Mouse (Mus musculus) bone marrow macrophage, adult 2 months (primary cell): ENCODE measurements around the gene Hist1h2ba. TPM values are rescaled to one million over a fixed set of nuclear protein-coding genes. Genes with fewer than 3 reads are reported as not detected.

Source experiments
- H3K27ac ChIP-seq: 2 replicates; pipeline ENCODE4 v1.5.1; 2012; ENCODE audit warnings: low read depth, low read length; ENCODE audit not compliant: insufficient read depth
- H3K4me1 ChIP-seq: 2 replicates; pipeline ENCODE4 v1.6.1; 2012; ENCODE audit warnings: low read length; ENCODE audit not compliant: control insufficient read depth, insufficient read depth
- H3K4me3 ChIP-seq: 2 replicates; pipeline ENCODE4 v1.5.1; 2012; ENCODE audit warnings: mild to moderate bottlenecking, low read length, moderate library complexity; ENCODE audit not compliant: insufficient read depth
- CTCF ChIP-seq: IDR thresholded peaks from 2 replicates; pipeline ENCODE4 v1.5.1; 2012; ENCODE audit warnings: low read depth, mild to moderate bottlenecking, low read length, moderate library complexity
- POLR2A ChIP-seq: IDR thresholded peaks from 2 replicates; pipeline ENCODE4 v1.6.1; 2012; ENCODE audit warnings: mild to moderate bottlenecking, low read depth, low read length, borderline replicate concordance
- polyA plus RNA-seq: library from polyadenylated mRNA; stranded (reverse); fragments of >200 nt; gene quantifications from 2 replicates; pipeline ENCODE4 v1.2.4, GENCODE M21; 2012; ENCODE audit not compliant: missing spikeins, insufficient read depth, insufficient read length

Hist1h2ba gene
- not detected in 2 replicates for polyA plus RNA-seq

DNA sequence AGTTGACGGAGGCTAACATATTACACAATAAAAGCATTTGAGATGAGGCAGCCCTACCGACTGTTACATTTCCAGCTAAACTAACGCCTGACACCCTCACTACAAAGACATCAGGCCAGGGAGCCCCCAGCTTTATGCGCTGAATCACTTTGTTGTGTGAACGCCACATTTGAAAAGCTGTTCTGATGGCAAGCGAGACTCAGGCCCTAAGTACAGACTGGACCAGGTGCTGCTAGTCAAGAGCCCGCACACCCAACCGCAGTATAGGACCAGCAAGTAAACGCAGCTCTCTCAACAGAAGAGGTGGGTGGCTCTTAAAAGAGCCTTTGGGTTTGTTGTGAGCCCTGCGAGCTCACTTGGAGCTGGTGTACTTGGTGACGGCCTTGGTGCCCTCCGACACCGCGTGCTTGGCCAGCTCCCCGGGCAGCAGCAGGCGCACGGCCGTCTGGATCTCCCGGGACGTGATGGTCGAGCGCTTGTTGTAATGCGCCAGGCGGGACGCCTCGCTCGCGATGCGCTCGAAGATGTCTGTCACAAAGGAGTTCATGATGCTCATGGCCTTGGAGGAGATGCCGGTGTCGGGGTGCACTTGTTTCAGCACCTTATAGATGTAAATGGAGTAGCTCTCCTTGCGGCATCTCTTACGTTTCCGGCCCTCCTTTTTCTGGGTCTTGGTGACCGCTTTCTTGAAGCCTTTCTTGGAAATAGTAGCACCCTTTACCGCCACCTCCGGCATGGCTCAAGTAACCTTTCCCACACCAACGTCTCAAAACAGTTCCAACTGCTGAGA lies at the start of gene Hist1h2ba:
Gene Hist1h2ba (minus strand): TSS at position 736 of the 790 bp plus-strand sequence.
- no peak for TF ChIP-seq POLR2A
- TF ChIP-seq CTCF: no peak
- no peak within 1 kb of the TSS for H3K4me3 ChIP-seq
- no peaks in the 10 kb centered on the region for H3K4me1 ChIP-seq
- H3K27ac ChIP-seq: no peak within 1 kb of the TSS

DNA sequence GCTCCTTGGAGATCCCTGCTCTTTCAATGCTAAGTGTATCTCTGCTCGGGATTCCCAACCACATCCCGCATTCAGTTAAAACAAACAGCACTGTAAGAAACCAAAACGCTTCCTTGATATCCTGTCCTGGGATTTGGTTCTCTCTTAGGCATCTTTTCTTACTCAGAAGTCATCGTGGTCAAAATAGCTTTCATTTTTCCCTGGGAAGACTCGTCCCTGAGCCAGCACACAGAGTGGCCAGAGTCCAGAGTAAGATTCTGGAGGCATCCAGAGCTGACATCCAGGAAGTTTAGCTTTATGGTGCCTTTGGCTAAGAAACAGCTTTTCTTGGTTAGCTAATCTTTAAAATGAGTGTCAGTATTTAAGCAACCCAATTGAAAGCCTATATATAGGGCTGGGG lies 38.3 kb upstream of the Hist1h2ba start:
- TF ChIP-seq POLR2A: no peak
- TF ChIP-seq CTCF: no peak
- H3K27ac ChIP-seq: no peak overlapping the region

DNA sequence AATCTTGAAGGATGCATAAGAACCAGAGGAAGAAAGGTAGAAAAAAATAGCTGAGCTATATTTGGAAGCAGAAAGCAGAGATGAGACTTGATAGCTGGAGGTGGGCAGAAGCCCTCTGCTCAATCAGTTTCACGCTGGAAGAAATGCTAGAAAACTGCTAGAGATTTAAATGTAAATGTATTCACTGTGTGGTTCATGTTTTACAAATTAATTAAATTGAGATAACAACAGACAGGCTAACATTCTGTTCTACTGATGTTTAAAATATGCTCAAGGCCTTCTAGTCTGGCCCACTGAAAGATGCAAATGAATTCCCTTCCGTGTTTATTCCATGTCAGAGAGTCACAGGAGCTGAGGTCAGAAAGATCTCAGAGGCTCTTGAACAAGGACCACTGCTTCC lies 37.9 kb upstream of the Hist1h2ba start:
- Histone ChIP-seq H3K4me1 (no peaks in the 10 kb centered on the region), H3K27ac (no peak overlapping the region), H3K4me3 (no peak overlapping the region)
- no peak for TF ChIP-seq CTCF
- TF ChIP-seq POLR2A: no peak

More for the DNA sequence above, 38.3 kb upstream of the Hist1h2ba start:
- no peak overlapping the region for H3K4me3 ChIP-seq
- no peaks in the 10 kb centered on the region for H3K4me1 ChIP-seq

DNA sequence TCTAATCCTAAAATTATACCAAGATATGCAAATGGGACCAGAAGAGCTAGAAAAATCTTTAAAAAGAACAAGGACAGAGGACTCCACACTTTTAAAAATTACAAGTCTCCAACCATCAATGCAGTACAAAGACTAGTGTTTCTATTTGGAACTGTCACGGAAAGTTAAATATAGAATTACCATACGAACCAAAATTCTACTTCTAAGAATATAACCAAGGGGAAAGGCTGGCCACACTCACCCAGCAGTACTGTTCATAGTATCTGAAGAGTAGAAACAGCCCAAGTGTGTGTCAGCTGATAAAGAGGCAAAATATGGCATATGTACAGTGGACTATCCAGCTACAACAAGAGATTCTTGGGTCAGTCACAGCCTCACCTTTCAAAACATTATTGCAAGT lies 31.0 kb upstream of the Hist1h2ba start:
- no peak overlapping the region for H3K27ac ChIP-seq
- H3K4me3 ChIP-seq: no peak overlapping the region
- H3K4me1 ChIP-seq: no peaks in the 10 kb centered on the region
- TF ChIP-seq CTCF: no peak

DNA sequence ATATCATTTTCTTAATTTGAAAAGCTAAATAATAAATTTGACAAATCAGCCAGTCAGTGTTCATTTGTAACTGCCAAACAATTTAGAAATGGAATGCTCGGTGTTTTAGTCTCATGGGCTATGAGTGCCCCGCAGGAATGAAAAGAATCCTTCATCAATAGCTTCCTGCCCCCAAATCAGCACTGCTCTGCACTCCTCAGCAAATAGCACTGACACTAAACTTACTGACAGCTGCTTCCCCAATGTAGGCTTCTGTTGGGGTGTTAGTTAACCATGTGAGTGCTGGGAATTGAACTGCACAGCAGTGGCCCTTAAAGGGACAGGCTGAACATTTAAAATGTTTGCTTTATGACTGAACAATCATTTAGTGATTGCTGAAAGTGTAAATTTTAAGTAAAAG lies 25.8 kb upstream of the Hist1h2ba start:
- H3K4me1 ChIP-seq: no peaks in the 10 kb centered on the region

DNA sequence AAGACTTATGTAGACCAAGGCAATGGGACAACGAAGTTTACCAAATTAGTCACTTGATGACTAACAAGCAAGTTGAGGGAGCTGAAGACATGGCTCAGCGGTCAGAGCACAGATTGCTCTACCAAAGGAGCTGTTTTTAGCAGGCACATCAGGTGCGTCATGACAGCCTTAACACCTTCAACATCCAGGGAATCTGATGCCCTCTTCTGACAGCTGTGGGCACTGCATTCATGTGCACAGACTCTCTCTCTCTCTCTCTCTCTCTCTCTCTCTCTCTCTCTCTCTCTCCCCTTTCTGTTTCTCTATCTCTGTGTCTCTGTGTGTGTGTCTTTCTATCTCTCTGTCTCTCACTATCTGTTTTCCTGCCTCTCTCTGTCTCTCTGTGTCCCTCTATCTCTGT lies 17.0 kb upstream of the Hist1h2ba start:
- Histone ChIP-seq H3K27ac (no peak overlapping the region), H3K4me3 (no peak overlapping the region), H3K4me1 (no peaks in the 10 kb centered on the region)
- TF ChIP-seq POLR2A (no peak), CTCF (no peak)

More for the DNA sequence above, 25.8 kb upstream of the Hist1h2ba start:
- TF ChIP-seq POLR2A: no peak
- no peak overlapping the region for H3K27ac ChIP-seq
- H3K4me3 ChIP-seq: no peak overlapping the region

DNA sequence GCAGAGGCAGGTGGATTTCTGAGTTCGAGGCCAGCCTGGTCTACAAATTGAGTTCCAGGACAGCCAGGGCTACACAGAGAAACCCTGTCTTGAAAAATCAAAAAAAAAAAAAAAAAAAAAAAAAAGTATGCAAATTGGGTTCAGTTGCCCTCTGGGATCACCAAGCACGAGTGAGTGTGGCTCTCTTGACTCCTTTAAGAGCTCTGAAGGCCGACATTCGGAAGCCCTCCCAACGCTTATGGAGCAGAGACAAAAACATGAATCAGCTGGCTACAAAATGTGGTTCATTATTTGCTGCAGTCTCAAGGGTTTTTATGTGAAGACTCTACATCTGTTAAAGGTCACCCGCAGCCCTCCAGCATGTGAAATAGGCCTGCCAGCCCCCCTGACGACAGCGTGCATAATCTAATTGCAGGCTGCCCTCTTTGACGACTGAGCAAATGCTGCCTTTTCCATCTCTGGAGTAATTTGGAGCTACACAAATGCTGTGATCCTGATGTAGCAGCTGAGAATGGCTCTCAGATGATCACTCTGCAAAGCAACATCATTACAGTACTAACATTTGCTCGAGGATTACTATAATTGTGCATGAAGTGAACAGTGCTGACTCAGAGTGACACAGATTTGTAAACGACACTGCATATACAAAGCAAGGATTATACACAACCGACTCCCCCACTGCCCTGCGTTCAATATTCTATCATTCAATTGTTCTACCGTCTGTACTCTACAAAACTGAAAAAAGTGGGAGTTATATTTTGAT lies 15.7 kb upstream of the Hist1h2ba start:
- Histone ChIP-seq H3K4me3 (no peak overlapping the region), H3K27ac (no peak overlapping the region), H3K4me1 (no peaks in the 10 kb centered on the region)
- TF ChIP-seq CTCF (no peak), POLR2A (no peak)

DNA sequence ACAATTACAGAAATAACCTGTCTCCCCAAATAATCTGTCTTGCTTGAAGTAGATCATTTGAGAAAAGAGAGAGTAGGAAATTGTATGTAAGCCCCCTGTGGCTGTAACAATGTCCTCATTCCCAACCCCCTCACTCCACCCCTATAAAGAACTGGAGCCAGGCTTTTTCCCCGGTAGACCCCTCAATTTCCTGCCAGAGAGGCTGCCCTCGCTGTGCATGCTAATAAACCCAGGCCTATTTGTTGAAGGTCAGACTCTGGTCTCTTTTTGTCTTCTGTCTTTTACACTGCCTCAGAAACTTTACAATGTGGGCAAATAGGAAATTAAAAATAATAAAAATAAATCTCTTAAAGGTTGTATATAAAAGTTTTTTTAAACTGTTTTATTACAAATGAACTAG lies 12.3 kb upstream of the Hist1h2ba start:
- Histone ChIP-seq H3K4me1 (no peaks in the 10 kb centered on the region), H3K27ac (no peak overlapping the region), H3K4me3 (no peak overlapping the region)
- no peak for TF ChIP-seq POLR2A
- TF ChIP-seq CTCF: no peak

DNA sequence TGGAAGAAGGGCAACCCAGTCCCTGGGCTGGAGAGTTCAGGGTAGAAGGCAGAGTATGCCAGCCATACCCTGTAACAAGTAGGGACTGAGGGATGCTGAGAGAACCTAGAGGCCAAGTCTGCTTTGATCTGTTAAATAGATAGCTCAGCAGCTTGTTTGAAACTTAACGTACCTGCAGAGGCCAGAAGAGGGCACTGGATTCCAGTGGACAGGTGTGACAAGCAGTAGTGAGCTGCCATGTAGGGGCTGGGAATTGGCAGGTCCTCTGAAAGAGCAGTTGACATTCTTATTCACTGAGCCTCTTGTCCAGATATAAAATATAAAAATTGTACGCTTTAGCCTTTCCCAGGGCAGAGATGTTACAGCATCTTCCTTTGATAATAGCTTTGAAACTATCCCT lies 8.9 kb upstream of the Hist1h2ba start:
- Histone ChIP-seq H3K27ac (no peak overlapping the region), H3K4me3 (no peak overlapping the region), H3K4me1 (no peaks in the 10 kb centered on the region)
- TF ChIP-seq POLR2A (no peak), CTCF (no peak)

DNA sequence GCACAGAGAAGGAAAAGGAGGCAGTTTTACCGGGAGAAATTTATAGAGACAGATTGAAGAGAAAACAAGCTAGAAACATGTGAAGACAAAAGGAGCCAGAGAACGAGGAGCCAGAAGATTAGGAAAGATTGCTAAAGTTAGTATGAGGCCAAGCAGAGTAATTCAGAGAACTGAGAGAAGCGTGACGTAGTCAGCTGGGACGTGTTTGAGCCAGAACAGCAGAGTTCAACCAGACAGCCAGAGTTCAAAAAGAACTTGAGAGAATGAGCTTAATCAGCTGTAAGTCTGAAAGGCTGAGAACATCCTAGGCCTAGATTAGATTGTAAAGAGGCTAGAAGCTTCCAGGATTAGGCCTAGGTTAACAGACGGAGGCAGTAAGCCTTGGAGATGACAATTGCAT lies 6.3 kb upstream of the Hist1h2ba start:
- no peak for TF ChIP-seq CTCF
- no peak for TF ChIP-seq POLR2A

More for the DNA sequence above, 6.3 kb upstream of the Hist1h2ba start:
- Histone ChIP-seq H3K4me1 (no peaks in the 10 kb centered on the region), H3K4me3 (no peak overlapping the region), H3K27ac (no peak overlapping the region)
